8 mouse cellular contexts compared by ENCODE assay signal in genomic region chrX:36760946-36761635, GRCm38 (mm10). TPM values are rescaled to one million over a fixed set of nuclear protein-coding genes. Genes with fewer than 3 reads are reported as not detected.
DNase-seq lines count a peak whose midpoint lies in the region; ATAC-seq and TF ChIP-seq lines count a peak whose summit lies in the region.

No protein-coding gene starts in this region.

- ATAC-seq in CD4-positive, CD25-positive, alpha-beta regulatory T cell, adult 4 months: peak; percentile 61
- ATAC-seq in liver, postnatal 0 days: peak; percentile 38; the same call in 1 of the 2 replicates
- ATAC-seq in neutrophil, adult 5-6 weeks (ENCODE audit: extremely low read depth, insufficient number of reproducible peaks, low FRiP score, poor library complexity, severe bottlenecking): peak; percentile 90

- TF ChIP-seq EP300 in liver, postnatal 0 days (IDR thresholded peaks at IDR 0.05; ENCODE audit: low read depth): no peak

- no peak overlapping the region for H3K4me3 ChIP-seq in cerebellum, adult 2 months (replicated peaks; ENCODE audit: insufficient read depth, low read depth, low read length)
- no peak overlapping the region for H3K4me3 ChIP-seq in kidney, adult 2 months (ENCODE audit: insufficient read depth, low read depth, low read length)
- H3K4me3 ChIP-seq in liver, postnatal 0 days (ENCODE audit: low read depth, low read length): no peak overlapping the region

- H3K9me3 ChIP-seq in liver, postnatal 0 days (ENCODE audit: low read length): no peaks in the 10 kb centered on the region

- peak; percentile 30; the same call in 1 of the 2 replicates for TF ChIP-seq CTCF in cerebellum, adult 2 months (IDR thresholded peaks at IDR 0.05; ENCODE audit: borderline replicate concordance, insufficient read depth, low read depth, low read length)
- TF ChIP-seq CTCF in kidney, adult 2 months (conservative IDR thresholded peaks at IDR 0.05; ENCODE audit: insufficient read depth, insufficient read length, low read depth, low read length): peak; percentile 14; the same call in 1 of the 2 replicates
- TF ChIP-seq CTCF in liver, postnatal 0 days (IDR thresholded peaks at IDR 0.05; ENCODE audit: low read depth): peak; percentile 85

- H3K36me3 ChIP-seq in kidney, adult 2 months (ENCODE audit: control insufficient read depth, insufficient read depth, low read length): no peaks in the 10 kb centered on the region
- H3K36me3 ChIP-seq in liver, postnatal 0 days (replicated peaks; ENCODE audit: insufficient read depth, low read length): no peaks in the 10 kb centered on the region

- H3K27ac ChIP-seq in cerebellum, adult 2 months (ENCODE audit: insufficient read depth, low read length): no peak overlapping the region
- peak overlapping the region; percentile 86 for H3K27ac ChIP-seq in kidney, adult 2 months (ENCODE audit: insufficient read depth, low read depth, low read length)
- no peak overlapping the region; the same call in 1 of the 2 replicates for H3K27ac ChIP-seq in liver, postnatal 0 days (ENCODE audit: low read depth)

- H3K4me1 ChIP-seq in cerebellum, adult 2 months (ENCODE audit: control insufficient read depth, insufficient read depth, low read length): no peaks in the 10 kb centered on the region
- H3K4me1 ChIP-seq in kidney, adult 2 months (ENCODE audit: control insufficient read depth, insufficient read depth, low read length): peaks cover 18% of the 10 kb centered on the region
- no peaks in the 10 kb centered on the region for H3K4me1 ChIP-seq in liver, postnatal 0 days (ENCODE audit: insufficient read depth)

- WGBS in cerebellum, adult 2 months: 42% methylated on average over 6 of the region's 6 CpGs
- WGBS in kidney, adult 2 months: 34% methylated on average over 6 of the region's 6 CpGs
- WGBS in liver, postnatal 0 days (ENCODE audit: insufficient replicate concordance): 61% methylated on average over 6 of the region's 6 CpGs

- DNase-seq in 416B (ENCODE audit: low read depth): peak; percentile 74
- peak; percentile 31 to 33 for DNase-seq in cerebellum, adult 2 months
- peak; percentile 66 for DNase-seq in forelimb bud, embryonic 11.5 days (ENCODE audit: low read depth, low spot score)
- DNase-seq in kidney, adult 2 months: peak; percentile 75
- DNase-seq in liver, postnatal 0 days: peak; percentile 36
- no peak for DNase-seq in testis, postnatal 10 days (ENCODE audit: low spot score)

- H3K9ac ChIP-seq in liver, postnatal 0 days (replicated peaks): no peak overlapping the region

- no peaks in the 10 kb centered on the region for H3K27me3 ChIP-seq in cerebellum, adult 2 months (ENCODE audit: control insufficient read depth, insufficient read depth, low read length)
- H3K27me3 ChIP-seq in kidney, adult 2 months (replicated peaks; ENCODE audit: control insufficient read depth, insufficient read depth, low read length): no peaks in the 10 kb centered on the region
- no peaks in the 10 kb centered on the region for H3K27me3 ChIP-seq in liver, postnatal 0 days (ENCODE audit: insufficient read depth, low read length)

- no peak for TF ChIP-seq POLR2A in cerebellum, adult 2 months (IDR thresholded peaks at IDR 0.05; ENCODE audit: borderline replicate concordance, insufficient read depth, low read length)
- no peak for TF ChIP-seq POLR2A in kidney, adult 2 months (IDR thresholded peaks at IDR 0.05; ENCODE audit: low read depth, low read length)

- no peak overlapping the region for H3K4me2 ChIP-seq in liver, postnatal 0 days (ENCODE audit: low read depth, low read length)

RNA-seq across cellular contexts. Expression of gene Slc25a43, which starts 17.6 kb away (rescaled TPM):
- polyA plus RNA-seq in CD4-positive, CD25-positive, alpha-beta regulatory T cell, adult 4 months (2017; shearing (Covaris generic)): under 1 TPM in 1 of 2 experiments, not detected in 1; 0.51 TPM
- polyA plus RNA-seq in cerebellum, adult 2 months (2012; rRNA removed): 0.40 and 0.54 TPM in 2 replicates
- 0.97 and 1.6 TPM in 2 replicates for polyA plus RNA-seq in kidney, adult 2 months (2012; rRNA removed)
- polyA plus RNA-seq in liver, postnatal 0 days (2015; fragmentation: Nextera tagmentation; extraction: Ambion mirVana): 0.41 and 0.69 TPM in 2 replicates
- 0.35 and 1.7 TPM in 2 replicates for total RNA-seq in neutrophil, adult 5-6 weeks (2017)

RNA-seq across cellular contexts. Expression of gene Slc25a5, which starts 34.4 kb away (rescaled TPM):
- polyA plus RNA-seq in CD4-positive, CD25-positive, alpha-beta regulatory T cell, adult 4 months (2017; shearing (Covaris generic)): 1,000 to 10,000 TPM; 1,213 to 1,312 TPM
- polyA plus RNA-seq in cerebellum, adult 2 months (2012; rRNA removed): 684 and 752 TPM in 2 replicates
- polyA plus RNA-seq in kidney, adult 2 months (2012; rRNA removed): 1,901 and 2,104 TPM in 2 replicates
- 703 and 719 TPM in 2 replicates for polyA plus RNA-seq in liver, postnatal 0 days (2015; fragmentation: Nextera tagmentation; extraction: Ambion mirVana)
- total RNA-seq in neutrophil, adult 5-6 weeks (2017): 239 and 243 TPM in 2 replicates

Comparison
In these comparisons a context has a peak if more than half of its experiments do, and no peak if none do; other contexts are left out.
1. ATAC-seq: peak in every context shown above with its lines; median percentile 90 in neutrophil, adult 5-6 weeks; 61 in CD4-positive, CD25-positive, alpha-beta regulatory T cell, adult 4 months; 38 in liver, postnatal 0 days.
2. CTCF ChIP-seq: peak in every context shown above with its lines; median percentile 85 in liver, postnatal 0 days; 30 in cerebellum, adult 2 months; 14 in kidney, adult 2 months.